In the genomic region with DNA sequence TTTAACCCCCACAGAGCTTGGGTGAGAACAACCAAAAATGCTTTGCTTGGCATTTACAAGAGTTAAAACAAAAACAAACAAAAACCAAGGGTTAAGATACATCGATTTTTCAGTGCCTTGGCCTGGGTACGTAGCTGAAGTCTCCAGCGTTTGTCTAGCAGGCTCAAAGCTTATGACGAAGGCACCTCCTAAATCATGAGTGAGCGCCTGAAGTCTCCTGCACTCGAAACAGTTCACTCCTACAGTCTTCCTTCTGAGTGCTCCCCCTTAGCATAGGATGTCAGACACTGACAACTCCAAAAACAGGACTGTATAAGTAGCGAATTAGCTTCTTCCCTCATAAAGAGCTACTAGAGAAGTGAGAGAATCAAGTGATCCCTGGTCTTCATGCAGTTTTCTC, we compare ENCODE assay signal across 8 mouse cellular contexts. TPM values are rescaled to one million over a fixed set of nuclear protein-coding genes. Genes with fewer than 3 reads are reported as not detected.
DNase-seq lines count a peak whose midpoint lies in the region; ATAC-seq and TF ChIP-seq lines count a peak whose summit lies in the region.

No protein-coding gene starts in this region.

- H3K9ac ChIP-seq in lung, embryonic 15.5 days: peak overlapping the region; percentile 61
- 0 out of 2 replicates have a peak overlapping the region, but pooled peaks have one; percentile 1 for H3K9ac ChIP-seq in embryonic facial prominence, embryonic 15.5 days

- no peaks in the 10 kb centered on the region for H3K9me3 ChIP-seq in lung, embryonic 15.5 days
- no peaks in the 10 kb centered on the region for H3K9me3 ChIP-seq in embryonic facial prominence, embryonic 15.5 days (replicated peaks)
- no peaks in the 10 kb centered on the region for H3K9me3 ChIP-seq in limb, embryonic 10.5 days (replicated peaks)

- 0 out of 2 replicates have a peak, but pooled peaks cover 6% of the 10 kb centered on the region for H3K27me3 ChIP-seq in lung, embryonic 15.5 days
- no peaks in the 10 kb centered on the region for H3K27me3 ChIP-seq in embryonic facial prominence, embryonic 15.5 days
- peaks cover 25% of the 10 kb centered on the region; the same call in 1 of the 2 replicates for H3K27me3 ChIP-seq in limb, embryonic 10.5 days (ENCODE audit: low read depth, poor library complexity, severe bottlenecking)

- no peak for TF ChIP-seq POLR2A in olfactory bulb, adult 2 months (IDR thresholded peaks at IDR 0.05; ENCODE audit: insufficient read depth, low read depth, low read length)

- TF ChIP-seq CTCF in olfactory bulb, adult 2 months (IDR thresholded peaks at IDR 0.05; ENCODE audit: insufficient read depth, low read depth, low read length): no peak

- no peak for ATAC-seq in lung, embryonic 15.5 days (ENCODE audit: borderline replicate concordance, extremely low read depth, low FRiP score, low TSS enrichment)
- no peak for ATAC-seq in embryonic facial prominence, embryonic 15.5 days (ENCODE audit: insufficient number of reproducible peaks, low FRiP score, low TSS enrichment, low read depth)
- ATAC-seq in granulocyte monocyte progenitor cell, adult 5-6 weeks (replicated peaks; ENCODE audit: poor library complexity, severe bottlenecking): no peak

- H3K36me3 ChIP-seq in lung, embryonic 15.5 days: no peaks in the 10 kb centered on the region
- peaks cover 5% of the 10 kb centered on the region; the same call in 1 of the 2 replicates for H3K36me3 ChIP-seq in embryonic facial prominence, embryonic 15.5 days
- peaks cover 3% of the 10 kb centered on the region; the same call in 1 of the 2 replicates for H3K36me3 ChIP-seq in limb, embryonic 10.5 days

- H3K4me2 ChIP-seq in lung, embryonic 15.5 days: peak overlapping the region; percentile 94
- H3K4me2 ChIP-seq in embryonic facial prominence, embryonic 15.5 days (replicated peaks): peak overlapping the region; percentile 81

- 15% methylated on average over 7 of the region's 7 CpGs for WGBS in lung, embryonic 15.5 days
- WGBS in embryonic facial prominence, embryonic 15.5 days: 31% methylated on average over 7 of the region's 7 CpGs
- 48% methylated on average over 7 of the region's 7 CpGs for WGBS in limb, embryonic 10.5 days
- WGBS in olfactory bulb, adult 2 months: 25% methylated on average over 7 of the region's 7 CpGs

- H3K4me3 ChIP-seq in lung, embryonic 15.5 days: peak overlapping the region; percentile 71
- H3K4me3 ChIP-seq in embryonic facial prominence, embryonic 15.5 days (replicated peaks): peak overlapping the region; percentile 88
- peak overlapping the region; percentile 96 for H3K4me3 ChIP-seq in limb, embryonic 10.5 days
- H3K4me3 ChIP-seq in olfactory bulb, adult 2 months (ENCODE audit: insufficient read depth, low read depth, low read length): peak overlapping the region; percentile 94

- no peak for DNase-seq in lung, adult 18-20 months
- no peak for DNase-seq in limb, embryonic 10.5 days (ENCODE audit: low spot score)
- DNase-seq in lung, postnatal 10 days: no peak
- DNase-seq in frontal cortex, postnatal 14 days (ENCODE audit: low spot score in 2 of 2): no peak

- peak overlapping the region; percentile 96 for H3K27ac ChIP-seq in lung, embryonic 15.5 days
- H3K27ac ChIP-seq in embryonic facial prominence, embryonic 15.5 days (replicated peaks): peak overlapping the region; percentile 96
- peak overlapping the region; percentile 88; the same call in 1 of the 2 replicates for H3K27ac ChIP-seq in limb, embryonic 10.5 days
- H3K27ac ChIP-seq in olfactory bulb, adult 2 months (ENCODE audit: insufficient read depth, low read depth, low read length): no peak overlapping the region

- peaks cover 19% of the 10 kb centered on the region for H3K4me1 ChIP-seq in lung, embryonic 15.5 days
- H3K4me1 ChIP-seq in embryonic facial prominence, embryonic 15.5 days: peaks cover 14% of the 10 kb centered on the region; the same call in 1 of the 2 replicates
- peaks cover 15% of the 10 kb centered on the region for H3K4me1 ChIP-seq in limb, embryonic 10.5 days
- peaks cover 17% of the 10 kb centered on the region for H3K4me1 ChIP-seq in olfactory bulb, adult 2 months (ENCODE audit: control insufficient read depth, insufficient read depth, low read length)

RNA-seq across cellular contexts. Expression of a gene that starts 1.1 kb away (rescaled TPM):
- polyA plus RNA-seq in lung, embryonic 15.5 days (2015; fragmentation: Nextera tagmentation; extraction: Ambion mirVana): 167 and 171 TPM in 2 replicates
- polyA plus RNA-seq in embryonic facial prominence, embryonic 15.5 days (2015; fragmentation: Nextera tagmentation; extraction: Ambion mirVana): 132 and 138 TPM in 2 replicates
- 136 and 148 TPM in 2 replicates for polyA plus RNA-seq in limb, embryonic 10.5 days (2016; fragmentation: Nextera tagmentation; extraction: Ambion mirVana)
- not detected in 2 replicates for polyA plus RNA-seq in olfactory bulb, adult 2 months (2012; ENCODE audit: insufficient read depth, insufficient read length, low replicate concordance, missing spikeins)
- total RNA-seq in granulocyte monocyte progenitor cell, adult 5-6 weeks (2014; fragmentation: Nextera tagmentation): 106 and 113 TPM in 2 replicates
- 183 and 215 TPM in 2 replicates for total RNA-seq in granulocyte monocyte progenitor cell, adult 5-6 weeks (2017)
